8 mouse cellular contexts compared by ENCODE assay signal in genomic region chr7:126778147-126778546, GRCm38 (mm10). TPM values are rescaled to one million over a fixed set of nuclear protein-coding genes. Genes with fewer than 3 reads are reported as not detected.
DNase-seq lines count a peak whose midpoint lies in the region; ATAC-seq and TF ChIP-seq lines count a peak whose summit lies in the region.
"Had no signal": no experiment of that assay in that cellular context is flagged by ENCODE, and none has a peak within 500 bp of the region (broad histone marks: within the 10 kb centered on the region; RNA-seq: fewer than 3 reads in every experiment).

No protein-coding gene starts in this region.

- H3K36me3 ChIP-seq in kidney, postnatal 0 days (ENCODE audit: insufficient read depth, low read length): peaks cover 6% of the 10 kb centered on the region; the same call in 1 of the 2 replicates
- no peaks in the 10 kb centered on the region; the same call in none of the 2 replicates for H3K36me3 ChIP-seq in forebrain, embryonic 12.5 days (replicated peaks)
- H3K36me3 ChIP-seq in hindbrain, embryonic 16.5 days (ENCODE audit: control insufficient read depth, insufficient read depth, low read length): peaks cover 4% of the 10 kb centered on the region
- no peaks in the 10 kb centered on the region for H3K36me3 ChIP-seq in midbrain, embryonic 16.5 days (ENCODE audit: control insufficient read depth, insufficient read depth, low read length)

- no peak for TF ChIP-seq CTCF in kidney, postnatal 0 days (IDR thresholded peaks at IDR 0.05; ENCODE audit: low read depth)

- peak overlapping the region; percentile 91 for H3K4me2 ChIP-seq in kidney, postnatal 0 days (ENCODE audit: low read length)
- H3K4me2 ChIP-seq in forebrain, embryonic 12.5 days: peak overlapping the region; percentile 81
- peak overlapping the region; percentile 92 for H3K4me2 ChIP-seq in hindbrain, embryonic 16.5 days (ENCODE audit: low read length)
- peak overlapping the region; percentile 95; the same call in 1 of the 2 replicates for H3K4me2 ChIP-seq in midbrain, embryonic 16.5 days (ENCODE audit: low read length)

- no peaks in the 10 kb centered on the region for H3K9me3 ChIP-seq in kidney, postnatal 0 days (replicated peaks; ENCODE audit: low read length)
- H3K9me3 ChIP-seq in forebrain, embryonic 12.5 days: no peaks in the 10 kb centered on the region
- H3K9me3 ChIP-seq in hindbrain, embryonic 16.5 days (ENCODE audit: control insufficient read depth, low read length): no peaks in the 10 kb centered on the region
- H3K9me3 ChIP-seq in midbrain, embryonic 16.5 days (replicated peaks; ENCODE audit: control insufficient read depth, low read length, poor library complexity, severe bottlenecking): no peaks in the 10 kb centered on the region

- no peak for DNase-seq in kidney, postnatal 0 days (ENCODE audit: low spot score)
- DNase-seq in kidney, adult 8-10 months: no peak
- no peak for DNase-seq in B cell, adult 2 months
- no peak for DNase-seq in embryo, embryonic 11 days

- no peak overlapping the region for H3K27ac ChIP-seq in kidney, postnatal 0 days
- H3K27ac ChIP-seq in forebrain, embryonic 12.5 days: 0 out of 2 replicates have a peak overlapping the region, but pooled peaks have one; percentile 42
- no peak overlapping the region for H3K27ac ChIP-seq in hindbrain, embryonic 16.5 days (ENCODE audit: low read depth, low read length)
- H3K27ac ChIP-seq in midbrain, embryonic 16.5 days (ENCODE audit: low read length): no peak overlapping the region

- H3K4me3 ChIP-seq in kidney, postnatal 0 days (replicated peaks; ENCODE audit: low read depth, low read length): peak overlapping the region; percentile 70; the same call in 1 of the 2 replicates
- H3K4me3 ChIP-seq in forebrain, embryonic 12.5 days (replicated peaks): 0 out of 2 replicates have a peak overlapping the region, but pooled peaks have one; percentile 7
- H3K4me3 ChIP-seq in hindbrain, embryonic 16.5 days (ENCODE audit: low read length): no peak overlapping the region
- no peak overlapping the region for H3K4me3 ChIP-seq in midbrain, embryonic 16.5 days (ENCODE audit: low read depth, low read length)

- no peaks in the 10 kb centered on the region for H3K27me3 ChIP-seq in kidney, postnatal 0 days (ENCODE audit: insufficient read depth, low read length)
- no peaks in the 10 kb centered on the region for H3K27me3 ChIP-seq in forebrain, embryonic 12.5 days
- H3K27me3 ChIP-seq in hindbrain, embryonic 16.5 days (replicated peaks; ENCODE audit: control insufficient read depth, insufficient read depth, low read length): no peaks in the 10 kb centered on the region
- no peaks in the 10 kb centered on the region for H3K27me3 ChIP-seq in midbrain, embryonic 16.5 days (ENCODE audit: control insufficient read depth, insufficient read depth, low read depth, low read length)
- H3K27me3 ChIP-seq: Patski had no signal

- no peak for ATAC-seq in kidney, postnatal 0 days (replicated peaks; ENCODE audit: low FRiP score, low read depth)
- ATAC-seq in forebrain, embryonic 12.5 days (ENCODE audit: low FRiP score): no peak
- ATAC-seq in hindbrain, embryonic 16.5 days: no peak
- no peak for ATAC-seq in midbrain, embryonic 16.5 days
- ATAC-seq: Patski had no signal

- 84% methylated on average over 3 of the region's 3 CpGs for WGBS in kidney, postnatal 0 days
- 90% methylated on average over 3 of the region's 3 CpGs for WGBS in forebrain, embryonic 12.5 days
- WGBS in hindbrain, embryonic 16.5 days: 85% methylated on average over 3 of the region's 3 CpGs
- WGBS in midbrain, embryonic 16.5 days: 74% methylated on average over 3 of the region's 3 CpGs

- no peak overlapping the region; the same call in 1 of the 2 replicates for H3K9ac ChIP-seq in kidney, postnatal 0 days (ENCODE audit: low read depth, low read length)
- peak overlapping the region; percentile 75 for H3K9ac ChIP-seq in forebrain, embryonic 12.5 days
- no peak overlapping the region for H3K9ac ChIP-seq in hindbrain, embryonic 16.5 days (ENCODE audit: low read depth, low read length)
- H3K9ac ChIP-seq in midbrain, embryonic 16.5 days (ENCODE audit: low read depth, low read length): peak overlapping the region; percentile 96; the same call in 1 of the 2 replicates

- peaks cover 28% of the 10 kb centered on the region for H3K4me1 ChIP-seq in kidney, postnatal 0 days (replicated peaks; ENCODE audit: insufficient read depth, low read length)
- peaks cover 46% of the 10 kb centered on the region for H3K4me1 ChIP-seq in forebrain, embryonic 12.5 days
- H3K4me1 ChIP-seq in hindbrain, embryonic 16.5 days (ENCODE audit: control insufficient read depth, insufficient read depth, low read depth, low read length): peaks cover 34% of the 10 kb centered on the region
- peaks cover 32% of the 10 kb centered on the region for H3K4me1 ChIP-seq in midbrain, embryonic 16.5 days (ENCODE audit: control insufficient read depth, insufficient read depth, low read length)

RNA-seq across cellular contexts. Expression of gene Ypel3, which starts 1.4 kb away (rescaled TPM):
- 158 and 188 TPM in 2 replicates for polyA plus RNA-seq in kidney, postnatal 0 days (2015; fragmentation: Nextera tagmentation; extraction: Ambion mirVana)
- 91.8 and 92.7 TPM in 2 replicates for polyA plus RNA-seq in forebrain, embryonic 12.5 days (2016; fragmentation: Nextera tagmentation; extraction: Ambion mirVana)
- 187 and 200 TPM in 2 replicates for polyA plus RNA-seq in hindbrain, embryonic 16.5 days (2015; fragmentation: Nextera tagmentation; extraction: Ambion mirVana)
- polyA plus RNA-seq in midbrain, embryonic 16.5 days (2015; fragmentation: Nextera tagmentation; extraction: Ambion mirVana): 162 and 191 TPM in 2 replicates

RNA-seq across cellular contexts. Expression of gene Tbx6, which starts 3.1 kb away (rescaled TPM):
- 0.21 and 0.26 TPM in 2 replicates for polyA plus RNA-seq in kidney, postnatal 0 days (2015; fragmentation: Nextera tagmentation; extraction: Ambion mirVana)
- polyA plus RNA-seq in forebrain, embryonic 12.5 days (2016; fragmentation: Nextera tagmentation; extraction: Ambion mirVana): 0.33 and 0.56 TPM in 2 replicates
- 0.29 and 0.55 TPM in 2 replicates for polyA plus RNA-seq in hindbrain, embryonic 16.5 days (2015; fragmentation: Nextera tagmentation; extraction: Ambion mirVana)
- 0.51 and 0.64 TPM in 2 replicates for polyA plus RNA-seq in midbrain, embryonic 16.5 days (2015; fragmentation: Nextera tagmentation; extraction: Ambion mirVana)

RNA-seq across cellular contexts. Expression of gene Gdpd3, which starts 12.0 kb away (rescaled TPM):
- 3.7 and 6.4 TPM in 2 replicates for polyA plus RNA-seq in kidney, postnatal 0 days (2015; fragmentation: Nextera tagmentation; extraction: Ambion mirVana)
- 1.4 and 1.5 TPM in 2 replicates for polyA plus RNA-seq in forebrain, embryonic 12.5 days (2016; fragmentation: Nextera tagmentation; extraction: Ambion mirVana)
- polyA plus RNA-seq in hindbrain, embryonic 16.5 days (2015; fragmentation: Nextera tagmentation; extraction: Ambion mirVana): 1.4 and 1.5 TPM in 2 replicates
- 0.95 and 1.5 TPM in 2 replicates for polyA plus RNA-seq in midbrain, embryonic 16.5 days (2015; fragmentation: Nextera tagmentation; extraction: Ambion mirVana)

RNA-seq across cellular contexts. Expression of gene Ppp4c, which starts 14.1 kb away (rescaled TPM):
- polyA plus RNA-seq in kidney, postnatal 0 days (2015; fragmentation: Nextera tagmentation; extraction: Ambion mirVana): 189 and 192 TPM in 2 replicates
- 310 and 320 TPM in 2 replicates for polyA plus RNA-seq in forebrain, embryonic 12.5 days (2016; fragmentation: Nextera tagmentation; extraction: Ambion mirVana)
- 157 and 165 TPM in 2 replicates for polyA plus RNA-seq in hindbrain, embryonic 16.5 days (2015; fragmentation: Nextera tagmentation; extraction: Ambion mirVana)
- 155 and 182 TPM in 2 replicates for polyA plus RNA-seq in midbrain, embryonic 16.5 days (2015; fragmentation: Nextera tagmentation; extraction: Ambion mirVana)

RNA-seq across cellular contexts. Expression of gene Mapk3, which starts 18.7 kb away (rescaled TPM):
- 63.0 and 66.1 TPM in 2 replicates for polyA plus RNA-seq in kidney, postnatal 0 days (2015; fragmentation: Nextera tagmentation; extraction: Ambion mirVana)
- polyA plus RNA-seq in forebrain, embryonic 12.5 days (2016; fragmentation: Nextera tagmentation; extraction: Ambion mirVana): 51.5 and 56.8 TPM in 2 replicates
- polyA plus RNA-seq in hindbrain, embryonic 16.5 days (2015; fragmentation: Nextera tagmentation; extraction: Ambion mirVana): 114 and 119 TPM in 2 replicates
- 111 and 112 TPM in 2 replicates for polyA plus RNA-seq in midbrain, embryonic 16.5 days (2015; fragmentation: Nextera tagmentation; extraction: Ambion mirVana)

Comparison
In these comparisons a context has a peak if more than half of its experiments do, and no peak if none do; other contexts are left out.
1. H3K4me3 ChIP-seq: peak in kidney, postnatal 0 days (single experiment) and forebrain, embryonic 12.5 days (single experiment); none in hindbrain, embryonic 16.5 days (single experiment) and midbrain, embryonic 16.5 days (single experiment).
2. H3K9ac ChIP-seq: peak in forebrain, embryonic 12.5 days (single experiment) and midbrain, embryonic 16.5 days (single experiment); none in kidney, postnatal 0 days (single experiment) and hindbrain, embryonic 16.5 days (single experiment).
3. Peak in every context shown above with its lines, with median percentiles within 50 percentile points of each other: H3K4me2 ChIP-seq.